Mouse (Mus musculus) kidney, postnatal 0 days (tissue): ENCODE data around the gene Jund. TPM values are rescaled to one million over a fixed set of nuclear protein-coding genes. Genes with fewer than 3 reads are reported as not detected.

Experiments
- ATAC-seq: fragments of 200-750 bp; cut with Nextera tagmentation; replicated peaks from 2 replicates; pipeline ENCODE4 v1.8.0; 2017; ENCODE audit warnings: low read depth, moderate number of reproducible peaks, moderate TSS enrichment, moderate library complexity; ENCODE audit not compliant: low FRiP score
- DNase-seq: peaks from one replicate; pipeline ENCODE4 v3.0.0-alpha.2; 2016; ENCODE audit warnings: low spot score
- H3K27ac ChIP-seq: fragments of 300-500 bp; sonication (generic); 2 replicates; pipeline ENCODE4 v1.5.1; 2014; ENCODE audit warnings: mild to moderate bottlenecking
- H3K27me3 ChIP-seq: fragments of 300-500 bp; sonication (generic); 2 replicates; pipeline ENCODE4 v1.6.1; 2014; ENCODE audit warnings: low read length, mixed read lengths; ENCODE audit not compliant: insufficient read depth
- H3K36me3 ChIP-seq: fragments of 300-500 bp; sonication (generic); 2 replicates; pipeline ENCODE4 v1.6.1; 2014; ENCODE audit warnings: low read length, mixed read lengths; ENCODE audit not compliant: insufficient read depth
- H3K4me1 ChIP-seq: fragments of 300-500 bp; sonication (generic); replicated peaks from 2 replicates; pipeline ENCODE4 v1.6.1; 2014; ENCODE audit warnings: antibody characterized with exemption, low read length, mixed read lengths; ENCODE audit not compliant: insufficient read depth
- H3K4me2 ChIP-seq: fragments of 300-500 bp; sonication (generic); 2 replicates; pipeline ENCODE4 v1.6.1; 2014; ENCODE audit warnings: mild to moderate bottlenecking, low read length, moderate library complexity, mixed read lengths
- H3K4me3 ChIP-seq: fragments of 300-500 bp; sonication (generic); replicated peaks from 2 replicates; pipeline ENCODE4 v1.5.1; 2014; ENCODE audit warnings: low read depth, low read length
- H3K9ac ChIP-seq: fragments of 300-500 bp; sonication (generic); 2 replicates; pipeline ENCODE4 v1.6.1; 2014; ENCODE audit warnings: low read depth, low read length
- H3K9me3 ChIP-seq: fragments of 300-500 bp; sonication (generic); replicated peaks from 2 replicates; pipeline ENCODE4 v1.6.1; 2016; ENCODE audit warnings: low read length, inconsistent platforms, mixed read lengths
- CTCF ChIP-seq: IDR thresholded peaks from 2 replicates; pipeline ENCODE4 v1.5.1; 2016; ENCODE audit warnings: antibody characterized with exemption, low read depth, mild to moderate bottlenecking, moderate library complexity
- WGBS: fragments of 180-500 bp; shearing (Covaris S2); extraction: QIAGEN DNeasy Blood & Tissue Kit; methylation state at CpG from one replicate; pipeline ENCODE4 v1.1.7; 2014; 5-methylcytosine and 5-hydroxymethylcytosine counted together
- polyA plus RNA-seq: library from polyadenylated mRNA; unstranded; fragments of >200 nt; fragmentation: Nextera tagmentation; extraction: Ambion mirVana; gene quantifications from 2 replicates; pipeline ENCODE4 v1.2.1, GENCODE M21; 2015

Gene Jund
- polyA plus RNA-seq, 1 experiment from 2014 or later, result 98.1 TPM

GRCm38 (mm10) chr8:70696019-70696885 lies 2.5 kb upstream of the Jund start:
- TF ChIP-seq CTCF, result no peak
- Histone ChIP-seq H3K4me3 (peak overlapping the region; percentile 21), H3K9me3 (no peaks in the 10 kb centered on the region), H3K27ac (peak overlapping the region; percentile 99), H3K27me3 (no peaks in the 10 kb centered on the region), H3K9ac (peak overlapping the region; percentile 44; the same call in 1 of the 2 replicates), H3K4me1 (peaks cover 39% of the 10 kb centered on the region), H3K36me3 (no peaks in the 10 kb centered on the region), H3K4me2 (peak overlapping the region; percentile 53)
- 4% methylated on average over 30 of the region's 31 CpGs for WGBS
- ATAC-seq, result peak; percentile 5
- DNase-seq, result peak; percentile 86

- H3K4me2 ChIP-seq, result peak overlapping the region; percentile 53
- H3K27me3 ChIP-seq, result no peaks in the 10 kb centered on the region
- no peak for ATAC-seq
- H3K9me3 ChIP-seq, result no peaks in the 10 kb centered on the region
- H3K36me3 ChIP-seq, result no peaks in the 10 kb centered on the region
- peaks cover 35% of the 10 kb centered on the region for H3K4me1 ChIP-seq
- no peak for TF ChIP-seq CTCF
- DNase-seq, result no peak
- H3K4me3 ChIP-seq, result peak overlapping the region; percentile 21; the same call in 1 of the 2 replicates
- WGBS, result 37% methylated on average over 4 of the region's 4 CpGs
- peak overlapping the region; percentile 44; the same call in 1 of the 2 replicates for H3K9ac ChIP-seq
- H3K27ac ChIP-seq, result peak overlapping the region; percentile 99
Observed at GRCm38 (mm10) chr8:70696946-70697345, 1.8 kb upstream of the Jund start.

GRCm38 (mm10) chr8:70697366-70698250 lies 1.1 kb upstream of the Jund start:
- peak overlapping the region; percentile 99 for H3K27ac ChIP-seq
- DNase-seq (no peak), ATAC-seq (no peak)
- 0 out of 2 replicates have a peak, but pooled peaks cover 1% of the 10 kb centered on the region for H3K36me3 ChIP-seq
- no peak for TF ChIP-seq CTCF
- H3K9me3 ChIP-seq, result no peaks in the 10 kb centered on the region
- H3K9ac ChIP-seq, result peak overlapping the region; percentile 62
- 65% methylated on average over 12 of the region's 12 CpGs for WGBS
- H3K4me1 ChIP-seq, result peaks cover 32% of the 10 kb centered on the region
- peak overlapping the region; percentile 66 for H3K4me2 ChIP-seq
- H3K27me3 ChIP-seq, result no peaks in the 10 kb centered on the region
- H3K4me3 ChIP-seq, result peak overlapping the region; percentile 98

GRCm38 (mm10) chr8:70699116-70699833 lies 526 bp downstream of the Jund start:
- Histone ChIP-seq H3K4me3 (peak overlapping the region; percentile 98), H3K9ac (peak overlapping the region; percentile 100), H3K27ac (peak overlapping the region; percentile 99), H3K27me3 (no peaks in the 10 kb centered on the region), H3K4me1 (peaks cover 32% of the 10 kb centered on the region), H3K4me2 (peak overlapping the region; percentile 66), H3K36me3 (0 out of 2 replicates have a peak, but pooled peaks cover 4% of the 10 kb centered on the region), H3K9me3 (no peaks in the 10 kb centered on the region)
- WGBS, result 0% methylated on average over 89 of the region's 89 CpGs
- ATAC-seq (peak; percentile 16), DNase-seq (no peak)
- TF ChIP-seq CTCF, result 0 out of 2 replicates have a peak, but pooled peaks have one; percentile 8

GRCm38 (mm10) chr8:70699834-70700554 lies 1.2 kb downstream of the Jund start:
- Histone ChIP-seq H3K4me2 (peak overlapping the region; percentile 66), H3K9me3 (no peaks in the 10 kb centered on the region), H3K36me3 (0 out of 2 replicates have a peak, but pooled peaks cover 4% of the 10 kb centered on the region), H3K4me3 (peak overlapping the region; percentile 98), H3K9ac (peak overlapping the region; percentile 100), H3K27ac (peak overlapping the region; percentile 99), H3K4me1 (peaks cover 32% of the 10 kb centered on the region), H3K27me3 (no peaks in the 10 kb centered on the region)
- DNase-seq (peak; percentile 85), ATAC-seq (no peak)
- TF ChIP-seq CTCF, result no peak
- whole genome bisulfite sequencing, result under 1% methylated on average over 55 of the region's 59 CpGs
